Mouse (Mus musculus) left cerebral cortex, adult 11 months (tissue): ENCODE measurements at regions not wholly inside any gene's neighbourhood (a gene's known extent, or its start where the extent isn't known, plus 50 kb on each side); places are given as distances from the start of the nearest gene placed in this dataset.
"Not testable (repeated sequence)": the region's sequence is repeated elsewhere in the genome, so short reads cannot be mapped to it uniquely, and the experiment has no call there.

ENCODE experiments used
- DNase-seq: peaks from one replicate; pipeline ENCODE4 v3.0.0; 2022; ENCODE audit warnings: low spot score

DNA sequence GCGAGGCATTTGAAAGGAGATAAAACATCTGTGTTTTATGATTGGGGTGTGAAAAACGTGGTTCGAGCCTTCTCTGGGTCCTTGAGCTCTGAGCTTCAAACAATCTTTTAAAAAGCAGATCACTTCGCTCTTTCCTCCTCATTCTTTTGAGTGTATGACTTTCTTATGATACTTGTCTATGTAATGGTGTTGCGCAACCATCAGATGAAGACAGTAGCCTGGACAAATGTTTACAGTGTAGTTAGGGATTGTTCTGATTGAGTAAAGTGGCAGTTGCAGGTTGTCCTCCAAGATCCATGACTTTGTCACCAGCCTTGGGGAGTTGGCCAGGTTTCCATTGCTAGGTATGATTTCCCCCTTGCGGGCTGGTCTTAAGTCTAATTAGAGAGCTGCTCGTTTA, 116.1 kb upstream of the Pfn2 start:
- no peak for DNase-seq

DNA sequence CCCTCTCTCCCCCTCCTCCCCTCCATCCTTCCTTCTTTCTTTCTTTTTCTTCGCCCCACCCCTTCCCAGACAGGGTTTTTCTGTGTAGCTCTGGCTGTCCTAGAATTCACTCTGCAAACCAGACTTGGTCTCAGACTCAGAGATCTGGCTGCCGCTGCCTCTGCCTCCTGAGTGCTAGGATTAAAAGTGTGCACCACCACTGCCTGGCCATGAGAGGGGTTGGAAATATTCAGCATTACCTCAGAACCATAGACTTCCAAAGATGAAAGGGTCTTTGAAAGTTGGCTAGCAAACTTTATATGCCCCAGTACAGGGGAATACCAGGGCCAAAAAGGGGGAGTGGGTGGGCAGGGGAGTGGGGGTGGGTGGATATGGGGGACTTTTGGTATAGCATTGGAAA, 122.7 kb upstream of the Pfn2 start:
- DNase-seq: not testable (repeated sequence)

DNA sequence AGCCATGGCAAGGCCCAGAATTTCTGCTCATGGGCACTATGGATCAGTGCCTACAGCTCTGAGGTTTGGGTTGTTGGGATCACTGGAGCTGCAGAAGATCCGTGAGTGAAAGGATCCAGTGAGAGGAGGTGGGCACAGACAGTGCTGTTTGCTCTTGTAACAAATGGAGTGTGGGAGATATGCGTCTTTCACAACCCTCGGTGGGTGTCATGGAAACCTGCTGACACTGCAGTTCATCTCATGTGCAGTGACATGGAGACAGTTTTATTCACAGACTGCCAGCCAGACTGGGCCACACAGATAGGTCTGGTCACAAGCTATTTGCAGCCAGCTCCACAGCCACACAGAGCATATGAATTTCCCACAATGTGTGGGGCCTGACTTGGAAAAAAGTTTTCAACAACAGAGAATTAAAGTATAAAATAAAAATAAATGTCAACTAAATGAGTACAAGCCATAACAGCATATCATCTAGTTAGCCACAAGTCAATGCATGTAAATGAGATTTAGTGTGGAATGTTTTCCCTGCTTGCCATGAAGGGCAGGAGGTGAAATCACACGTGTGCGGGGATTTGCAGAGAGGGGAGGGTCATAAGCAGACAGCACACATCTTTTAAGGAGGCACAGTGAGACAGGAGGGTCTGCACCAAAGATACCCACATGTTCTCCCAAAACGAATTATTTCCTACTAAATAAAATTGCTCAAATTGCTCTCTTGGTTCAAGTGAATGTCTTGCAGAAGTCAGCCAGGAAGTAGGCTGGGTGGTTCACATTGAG, 124.8 kb upstream of the Pfn2 start:
- DNase-seq: no peak

DNA sequence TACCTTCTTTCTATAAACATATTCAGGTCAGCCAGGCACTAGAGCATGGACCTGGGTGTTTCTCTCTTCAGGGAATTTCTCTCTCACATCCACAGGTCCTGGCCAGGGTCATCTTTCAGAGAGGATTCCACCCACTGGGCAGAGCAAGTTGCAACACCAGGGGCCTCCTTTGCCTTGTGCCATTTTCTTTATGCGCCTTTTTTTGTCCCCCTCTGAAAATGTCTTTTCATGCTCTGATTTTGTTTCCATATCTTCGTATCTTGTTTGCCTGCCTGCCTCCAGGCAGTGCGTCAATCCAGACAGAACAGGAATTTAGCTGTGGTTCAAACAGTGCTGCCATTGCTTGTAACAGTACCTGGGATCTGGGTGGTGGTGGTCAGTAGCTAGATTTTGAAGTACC, 125.7 kb upstream of the Pfn2 start:
- DNase-seq: no peak

DNA sequence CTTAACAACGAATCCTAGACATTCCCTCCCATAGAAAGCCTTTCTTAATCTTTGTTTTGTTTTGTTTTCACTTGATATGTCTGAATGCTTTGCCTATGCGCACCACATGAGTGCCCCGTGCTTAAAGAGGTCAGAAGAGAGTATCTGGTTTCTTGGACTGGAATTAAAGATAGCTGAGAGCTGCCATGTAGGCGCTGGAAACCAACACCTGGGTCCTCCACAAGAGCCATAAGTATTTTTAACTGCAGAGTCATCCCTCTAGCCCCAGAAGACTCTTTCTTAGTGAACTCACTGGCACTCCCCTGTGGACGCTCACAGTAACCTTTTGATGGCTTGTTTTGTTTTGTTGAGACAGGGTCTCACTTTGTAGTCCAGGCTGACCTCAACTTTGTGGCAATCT, 127.5 kb upstream of the Pfn2 start:
- no peak for DNase-seq

DNA sequence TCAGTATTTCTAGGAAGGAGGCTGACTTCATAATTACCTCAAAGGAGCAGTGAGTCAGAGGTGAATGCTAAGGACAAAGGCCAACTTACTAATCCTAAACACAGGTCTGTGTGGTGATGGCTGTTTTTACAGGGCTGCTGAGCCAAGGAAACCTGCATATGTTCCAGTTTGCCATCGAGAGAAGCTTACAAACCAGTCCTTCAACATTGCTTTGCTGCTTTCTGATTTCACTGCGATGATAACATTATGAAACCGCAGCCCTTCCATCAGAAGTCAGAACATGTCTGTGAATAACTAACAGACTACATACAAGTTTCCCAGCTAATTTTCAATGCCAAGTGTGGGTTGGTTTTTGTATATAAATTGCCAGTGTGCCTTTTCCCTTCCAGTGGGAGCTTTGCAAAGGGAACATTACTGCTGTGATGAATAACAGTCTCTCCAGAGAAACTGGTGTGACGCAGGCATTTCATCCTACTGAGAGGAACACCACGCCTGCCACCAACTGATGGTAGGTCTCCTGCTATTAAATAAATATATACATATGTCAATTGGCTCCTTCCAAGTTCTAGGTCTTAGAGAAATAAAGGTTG, 128.9 kb upstream of the Pfn2 start:
- DNase-seq: peak; percentile 10

DNA sequence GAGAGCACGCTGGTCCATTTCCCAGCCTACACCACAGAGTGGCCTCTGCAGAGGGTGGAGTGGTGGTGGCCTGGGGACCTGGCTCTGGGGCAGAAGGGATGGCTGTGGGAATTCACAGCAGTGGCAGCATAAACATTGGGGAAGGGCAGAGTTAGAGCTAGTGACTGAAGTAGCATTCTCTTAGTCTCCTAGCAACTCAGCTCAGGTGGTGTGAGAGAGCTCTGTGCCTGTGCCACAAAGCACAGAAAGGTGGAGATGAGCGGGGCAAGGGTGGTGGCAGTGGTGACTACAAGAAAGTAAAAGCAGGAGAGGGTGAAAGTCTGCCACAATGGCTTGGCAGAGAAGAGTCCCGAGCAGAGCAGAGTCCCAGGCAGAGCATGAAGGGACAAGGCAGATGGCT, 140.3 kb upstream of the Pfn2 start:
- DNase-seq: no peak

DNA sequence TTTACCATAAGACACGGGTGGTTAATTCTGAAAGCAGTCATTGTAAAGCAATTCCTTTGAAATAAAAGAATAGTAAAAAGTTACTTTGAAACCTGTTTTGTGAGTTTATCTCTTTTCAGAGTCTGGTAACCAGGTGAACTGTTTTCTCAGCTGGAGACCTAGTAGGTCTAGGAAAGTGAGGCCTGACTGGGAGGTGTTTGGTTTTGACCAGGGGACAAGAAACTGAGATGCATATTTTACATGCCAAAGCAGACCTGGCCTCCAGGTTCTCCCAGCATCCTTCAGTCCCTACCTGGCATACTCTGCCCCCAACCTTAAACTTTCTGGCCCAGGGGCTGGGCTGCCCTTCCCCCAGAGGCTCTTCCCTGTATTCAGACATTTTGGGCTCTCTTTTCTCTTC, 142.9 kb upstream of the Pfn2 start:
- no peak for DNase-seq

DNA sequence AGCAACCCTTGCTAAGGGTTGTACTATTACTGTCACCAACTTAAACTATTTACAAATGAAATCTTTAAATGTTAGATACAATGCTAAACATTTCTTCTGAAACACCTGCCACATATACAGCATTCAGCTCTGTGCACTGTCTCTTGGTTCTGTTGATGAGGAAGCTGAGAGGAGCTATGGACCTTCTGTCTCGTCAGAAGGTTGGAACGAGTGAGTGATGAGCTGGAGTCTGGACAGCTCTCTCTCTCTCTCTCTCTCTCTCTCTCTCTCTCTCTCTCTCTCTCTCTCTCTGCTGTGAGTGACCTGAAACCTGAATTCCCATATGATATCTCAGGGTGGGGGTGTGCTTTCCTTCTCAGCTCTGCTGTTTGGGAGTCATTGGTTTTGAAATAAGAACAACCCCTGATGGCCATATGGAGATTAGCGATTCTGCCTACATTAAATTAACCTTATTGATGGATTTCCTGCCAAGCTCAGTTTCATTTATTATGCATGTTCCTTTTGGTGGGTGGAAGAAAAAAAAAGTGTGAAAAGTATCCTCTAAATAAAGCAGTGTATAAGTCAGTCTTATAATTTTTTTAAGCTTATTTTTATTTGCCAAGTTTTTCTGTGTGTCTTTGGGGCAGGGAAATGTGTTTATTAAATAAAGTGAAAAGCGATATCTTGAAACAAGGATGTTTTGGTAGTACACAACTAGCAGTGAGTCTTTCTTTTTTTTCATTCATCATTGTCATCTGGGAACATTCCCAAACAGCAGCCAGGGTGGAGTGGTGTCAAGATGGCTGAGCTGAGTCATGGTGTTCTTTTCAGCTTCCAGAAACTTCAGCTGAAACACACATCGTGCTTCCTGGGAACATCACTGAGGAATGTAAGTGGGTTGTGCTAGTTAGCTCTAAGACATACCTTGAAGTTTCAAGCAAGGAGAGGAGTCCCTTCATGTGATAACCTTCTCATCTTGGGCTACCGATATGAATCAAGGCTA, 150.5 kb upstream of the Pfn2 start:
- DNase-seq: peak; percentile 39

DNA sequence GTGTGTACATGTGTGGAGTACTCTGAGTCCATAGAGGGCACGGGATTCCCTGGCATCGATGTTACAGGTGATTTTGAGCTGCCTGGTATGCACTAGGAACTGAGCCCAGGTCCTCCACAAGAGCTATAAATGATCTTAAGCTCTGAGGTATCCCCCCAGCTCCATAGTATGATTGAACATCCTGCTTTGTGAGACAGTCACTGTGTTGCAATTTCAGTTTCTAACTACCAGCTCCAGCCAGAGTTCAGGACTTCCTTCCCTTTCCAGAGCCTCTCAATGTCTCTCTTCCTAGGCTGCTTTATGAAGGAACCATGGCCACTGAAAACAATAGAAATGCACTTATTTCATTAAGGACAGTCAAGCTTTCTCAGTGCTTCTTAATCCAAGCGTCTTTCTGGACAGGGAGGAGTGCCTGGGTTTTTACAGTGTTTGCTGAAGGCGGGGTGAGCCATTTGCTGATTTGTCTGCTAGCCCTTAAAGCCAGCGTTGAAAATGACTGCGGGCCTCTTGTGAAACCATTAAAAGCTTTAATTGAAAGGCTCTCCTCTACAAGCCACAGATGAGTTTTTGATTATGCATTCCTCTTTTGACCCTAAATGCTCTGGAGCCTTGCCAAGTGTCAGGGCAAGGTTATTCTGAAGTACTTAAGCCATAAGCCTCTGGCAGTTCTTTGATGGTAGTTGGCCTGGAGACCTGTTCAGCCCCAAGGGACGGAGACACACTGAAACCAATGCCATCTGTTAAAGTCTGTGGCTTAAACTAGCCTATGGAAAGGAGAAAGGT, 155.1 kb upstream of the Pfn2 start:
- DNase-seq: no peak

DNA sequence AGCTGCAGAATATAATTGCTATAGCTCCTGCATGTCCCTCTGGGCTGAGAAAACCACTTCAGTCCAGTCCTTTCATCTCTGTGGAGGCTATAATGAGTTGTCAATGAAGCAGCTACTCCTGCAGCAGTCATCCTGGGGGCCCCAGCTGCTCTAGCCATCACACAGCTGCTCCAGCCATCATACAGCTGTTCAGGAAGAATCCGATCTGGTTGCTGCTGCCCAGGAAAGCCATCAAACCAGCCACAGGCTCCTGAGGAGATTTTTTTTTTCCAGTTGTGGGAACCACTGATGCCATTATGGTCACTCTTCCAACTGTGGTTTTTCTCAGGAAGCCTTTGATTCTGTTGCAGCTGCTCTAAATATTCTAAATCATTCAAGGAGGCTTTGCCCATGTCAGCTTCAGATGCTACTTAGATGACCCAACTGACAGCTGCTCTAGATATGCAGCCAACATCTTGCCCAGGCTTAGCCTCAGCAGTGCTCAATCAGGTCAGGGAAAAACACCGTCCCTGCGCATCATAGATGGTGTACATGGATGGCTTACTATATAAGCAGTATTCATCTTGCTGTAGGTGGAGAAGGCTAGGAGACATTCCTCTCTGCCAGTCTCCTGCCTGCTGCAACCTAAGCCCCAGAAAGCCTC, 177.0 kb upstream of the Pfn2 start:
- DNase-seq: no peak

DNA sequence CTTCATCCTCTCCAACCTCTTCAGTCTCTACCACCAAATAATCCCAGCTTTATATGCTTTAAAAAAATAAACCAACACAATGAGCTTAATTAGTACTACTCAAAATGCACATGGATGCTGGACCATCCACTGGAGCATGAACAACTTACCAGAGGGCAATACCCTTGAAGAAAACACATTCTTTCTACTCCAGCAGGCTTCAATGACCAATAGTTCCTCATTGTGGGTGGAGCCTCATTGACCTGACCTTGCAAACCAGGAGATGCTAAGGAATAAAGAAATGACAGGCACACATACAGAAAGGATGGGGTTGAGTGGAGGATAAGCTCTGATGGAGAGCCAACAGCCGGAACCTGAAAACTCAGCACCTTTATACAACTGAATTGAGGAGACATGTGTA, 201.7 kb upstream of the Pfn2 start:
- DNase-seq: no peak

DNA sequence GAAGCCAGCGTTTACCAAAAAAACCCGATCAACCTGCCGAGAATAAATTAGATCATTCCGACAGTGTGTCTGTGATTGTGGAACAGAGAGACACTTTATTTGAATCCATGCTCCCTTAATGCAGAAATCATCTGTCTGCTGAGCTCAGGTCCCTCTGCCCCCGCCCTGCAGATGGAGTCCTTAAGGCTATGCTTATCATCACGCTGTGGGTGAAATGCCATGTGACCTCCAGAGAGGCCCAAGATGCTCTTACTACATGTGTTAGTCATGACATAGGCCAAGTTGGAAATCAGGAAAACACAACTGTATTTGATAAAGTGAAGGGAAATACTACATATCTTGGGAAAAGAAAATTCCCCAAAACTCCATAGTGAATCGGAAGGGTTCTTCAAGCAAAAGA, 206.8 kb upstream of the Pfn2 start:
- no peak for DNase-seq

DNA sequence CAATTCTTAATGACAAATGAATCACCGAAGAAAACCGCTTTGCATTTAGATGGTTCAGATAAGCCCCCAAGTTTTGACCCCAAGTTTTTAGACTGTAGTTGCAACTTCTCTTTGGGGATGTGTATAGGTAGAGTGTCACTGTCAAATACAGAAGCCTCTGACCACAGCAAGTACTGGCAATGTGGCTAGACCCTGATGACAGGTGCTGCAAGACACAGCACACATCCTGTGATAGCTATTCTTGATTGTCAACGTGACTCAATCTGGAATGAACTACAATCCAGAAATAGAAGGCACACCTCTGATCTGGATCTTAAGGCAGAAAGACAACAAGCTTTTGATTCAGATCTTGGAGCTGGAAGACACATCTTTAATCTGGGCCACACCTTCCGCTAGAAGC, 207.3 kb upstream of the Pfn2 start:
- no peak for DNase-seq

DNA sequence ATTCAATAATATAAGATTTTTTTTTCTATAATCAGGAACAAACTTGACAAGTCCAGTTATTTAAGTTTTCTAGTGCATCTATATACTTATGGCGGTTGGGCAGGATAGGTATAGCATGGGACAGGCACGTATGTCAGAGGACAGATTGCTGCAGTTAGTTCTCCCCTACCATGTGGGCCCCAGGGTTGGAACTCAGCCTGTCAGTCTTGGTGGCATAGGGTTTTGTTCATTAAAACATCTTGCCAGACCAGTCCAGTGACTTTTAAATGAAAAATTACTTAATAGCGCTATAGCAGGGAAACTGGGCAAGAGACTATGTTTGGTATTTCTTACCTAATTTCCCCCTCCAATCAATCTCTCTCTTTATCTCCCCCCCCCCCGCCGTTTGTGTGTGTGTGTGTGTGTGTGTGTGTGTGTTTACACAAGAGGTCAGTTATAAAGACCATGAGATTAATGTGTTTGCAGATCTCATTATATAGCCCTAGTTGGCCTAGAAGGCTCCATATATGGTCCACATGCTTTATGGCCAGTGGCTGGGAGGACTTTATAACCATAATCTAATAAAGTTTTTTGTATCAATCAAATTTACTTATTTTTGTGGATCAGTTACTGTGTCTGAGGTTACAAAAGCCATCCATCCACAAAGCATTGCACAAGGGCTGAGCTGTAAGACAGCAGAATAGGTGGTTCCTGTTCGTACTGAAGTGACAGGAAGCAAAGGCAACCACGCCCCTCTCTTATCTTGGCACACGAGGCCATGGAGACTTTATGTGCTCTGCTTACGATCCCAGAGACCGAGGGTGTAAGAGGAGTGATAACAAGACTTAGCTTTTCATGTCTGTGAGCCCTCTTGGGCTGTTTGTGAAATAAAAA, 208.5 kb upstream of the Pfn2 start:
- DNase-seq: no peak

DNA sequence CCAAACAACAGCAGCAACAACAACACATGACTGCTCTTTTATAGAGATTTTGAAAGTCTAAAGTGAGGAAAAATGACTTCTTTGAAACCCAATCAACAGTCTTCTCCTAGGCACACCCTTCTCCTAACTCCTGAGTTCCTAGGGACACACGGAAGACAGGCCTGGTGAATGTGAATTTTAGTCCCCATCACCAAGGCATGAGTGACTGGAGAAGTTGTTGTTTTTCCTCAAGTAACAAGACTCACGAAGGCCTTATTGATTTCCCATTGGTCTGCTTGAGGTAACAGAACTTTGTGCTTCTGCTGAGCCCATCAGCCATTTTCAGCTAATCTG, 209.2 kb upstream of the Pfn2 start:
- DNase-seq: no peak

DNA sequence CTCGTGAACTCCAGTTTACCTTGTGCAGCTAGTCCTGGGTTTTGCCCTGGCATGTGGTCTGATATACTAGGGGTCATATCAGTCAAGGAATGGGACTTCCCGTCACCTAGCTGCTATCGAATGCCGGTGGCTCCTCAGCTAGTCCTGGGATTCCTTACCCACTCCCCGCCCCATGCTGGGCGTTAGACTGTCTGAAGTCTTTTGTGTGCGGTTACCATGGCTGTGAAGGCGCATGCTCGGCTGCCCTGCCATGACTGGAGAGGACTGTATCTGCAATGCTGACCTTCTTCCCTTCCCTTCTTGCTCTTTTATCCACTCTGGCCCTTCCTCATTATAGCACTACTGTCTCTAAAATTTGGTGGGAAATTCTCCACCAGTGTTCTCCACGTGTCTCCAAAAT, 210.3 kb upstream of the Pfn2 start:
- DNase-seq: no peak

DNA sequence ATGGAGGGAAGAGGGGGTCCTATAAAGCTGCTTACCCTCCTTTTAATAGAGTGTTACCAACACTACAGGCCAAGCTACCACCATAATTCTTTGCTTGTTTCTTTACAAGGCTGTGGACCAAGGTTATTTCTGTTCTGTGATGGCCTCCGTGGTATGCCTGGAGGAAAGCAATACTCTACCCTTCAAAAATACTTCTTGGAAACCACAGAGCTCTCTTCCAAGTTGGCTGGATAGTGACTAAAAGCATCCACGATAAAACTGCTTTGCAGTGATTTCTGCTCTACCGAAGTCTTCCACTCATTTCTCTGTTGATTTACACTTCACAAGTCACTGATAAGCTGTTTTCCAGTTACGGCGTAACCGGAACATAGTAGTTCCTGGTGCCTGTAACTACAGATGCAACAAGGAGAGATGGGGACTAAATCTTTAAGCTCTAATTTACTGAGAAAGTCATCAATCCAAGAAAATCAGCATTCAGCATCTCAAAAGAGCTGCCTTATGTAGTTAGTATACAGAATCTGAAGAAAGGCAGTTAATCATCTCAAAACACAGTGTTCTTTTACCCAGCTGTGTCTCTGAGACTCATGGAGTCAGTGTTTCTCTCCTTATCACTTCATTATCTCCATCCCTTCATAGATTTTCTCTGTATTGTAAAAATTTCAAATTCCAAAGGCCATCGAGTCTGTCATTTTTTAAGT, 216.1 kb upstream of the Pfn2 start:
- DNase-seq: no peak

DNA sequence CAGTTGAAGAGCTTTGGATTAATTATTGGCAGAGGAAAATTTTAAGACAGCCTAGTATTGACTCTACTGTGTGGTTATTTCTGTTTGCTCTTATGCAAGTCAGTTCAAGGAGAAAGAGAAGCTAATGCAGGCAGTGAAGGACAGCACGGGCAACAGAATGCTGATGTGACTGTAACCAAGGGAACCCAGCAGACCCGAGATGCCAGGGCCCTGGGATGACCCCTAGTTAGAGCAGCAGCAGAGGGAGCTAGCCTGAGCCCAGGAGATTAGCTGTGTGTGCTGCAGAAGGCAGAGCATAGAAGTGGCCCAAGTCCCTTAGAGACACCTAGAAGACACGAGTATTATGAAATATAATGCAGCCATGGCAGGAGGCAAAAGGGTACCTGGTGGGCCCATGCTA, 223.7 kb upstream of the Pfn2 start:
- DNase-seq: no peak

DNA sequence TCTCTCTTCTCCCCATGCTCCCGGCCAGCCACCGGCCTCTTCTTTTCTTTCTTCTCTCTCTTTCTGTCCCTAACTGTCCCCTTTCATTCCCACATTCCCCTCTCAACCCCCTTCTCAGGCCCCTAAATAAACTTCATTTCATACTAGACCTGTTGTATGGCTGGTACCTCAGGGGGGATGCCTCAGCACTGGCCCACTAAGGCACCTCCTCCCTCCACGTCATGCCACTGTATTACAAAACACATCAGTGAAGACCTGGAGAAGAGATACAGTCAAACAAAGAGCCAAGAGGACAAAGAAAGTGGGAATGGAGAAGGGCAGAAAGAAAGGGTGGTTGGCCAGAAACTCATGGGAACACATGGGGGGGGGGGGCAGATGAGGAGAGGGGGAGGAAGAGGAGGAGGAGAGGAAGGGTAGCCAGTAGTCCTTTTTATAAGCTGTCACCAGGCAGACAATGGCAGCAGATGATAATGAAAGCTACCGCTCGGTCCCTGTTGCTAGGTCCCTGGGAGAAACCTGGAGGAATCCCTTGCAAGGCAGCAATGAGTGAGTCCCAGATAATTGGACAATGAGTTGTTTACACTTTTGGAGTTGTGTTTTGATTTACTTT, 224.5 kb upstream of the Pfn2 start:
- DNase-seq: no peak
